Mouse (Mus musculus) cortical plate, adult 2 months (tissue): ENCODE measurements around the gene Lrrc9. TPM values are rescaled to one million over a fixed set of nuclear protein-coding genes. Genes with fewer than 3 reads are reported as not detected.

Experiments used
- H3K27ac ChIP-seq: fragments of 200-500 bp; 2 replicates; pipeline ENCODE4 v1.5.1; 2012; ENCODE audit warnings: low read length, control low read depth, inconsistent platforms; ENCODE audit not compliant: insufficient read depth
- H3K4me1 ChIP-seq: fragments of 200-500 bp; 2 replicates; pipeline ENCODE4 v1.6.1; 2011; ENCODE audit warnings: low read length; ENCODE audit not compliant: control insufficient read depth, insufficient read depth
- H3K4me3 ChIP-seq: fragments of 200-500 bp; 2 replicates; pipeline ENCODE4 v1.5.1; 2011; ENCODE audit warnings: mild to moderate bottlenecking, low read length, control low read depth; ENCODE audit not compliant: insufficient read depth
- CTCF ChIP-seq: fragments of 200-500 bp; IDR thresholded peaks from 2 replicates; pipeline ENCODE4 v1.5.1; 2011; ENCODE audit warnings: mild to moderate bottlenecking, control low read depth, low read length; ENCODE audit not compliant: insufficient read depth; ENCODE audit errors: extremely low read depth
- POLR2A ChIP-seq: fragments of 200-500 bp; IDR thresholded peaks from 2 replicates; pipeline ENCODE4 v1.6.1; 2011; ENCODE audit warnings: mild to moderate bottlenecking, low read length, control low read depth; ENCODE audit not compliant: insufficient read depth; ENCODE audit errors: extremely low read depth
- polyA plus RNA-seq: library from polyadenylated mRNA; depleted of rRNA; stranded (reverse); fragments of >200 nt; gene quantifications from 2 replicates; pipeline ENCODE4 v1.2.3, GENCODE M21; 2012; rRNA removed

Gene Lrrc9
- polyA plus RNA-seq, 1 experiment = 0.79 TPM

DNA sequence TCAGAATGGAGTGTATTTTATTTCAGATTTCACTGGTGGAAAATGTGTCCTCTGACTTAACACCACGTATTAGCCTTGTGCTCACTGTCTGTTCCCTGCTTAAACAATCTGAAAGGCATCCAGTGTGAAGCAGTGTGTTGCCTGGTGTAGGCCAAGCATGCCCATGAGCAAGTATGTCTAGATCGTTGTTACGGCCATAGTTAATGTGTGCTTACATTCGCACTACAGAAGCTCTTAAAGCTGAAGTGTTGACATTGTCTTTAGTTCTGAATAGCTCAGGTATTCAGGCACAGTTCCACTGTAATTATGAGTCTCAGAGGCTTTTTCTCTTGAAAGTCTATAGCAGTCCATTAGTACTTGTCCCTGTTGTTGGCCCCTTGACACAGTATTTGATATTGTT lies 112.7 kb downstream of the Lrrc9 start:
- TF ChIP-seq CTCF (no peak), POLR2A (no peak)
- H3K27ac ChIP-seq = no peak overlapping the region
- H3K4me1 ChIP-seq = no peaks in the 10 kb centered on the region
- no peak overlapping the region for H3K4me3 ChIP-seq

DNA sequence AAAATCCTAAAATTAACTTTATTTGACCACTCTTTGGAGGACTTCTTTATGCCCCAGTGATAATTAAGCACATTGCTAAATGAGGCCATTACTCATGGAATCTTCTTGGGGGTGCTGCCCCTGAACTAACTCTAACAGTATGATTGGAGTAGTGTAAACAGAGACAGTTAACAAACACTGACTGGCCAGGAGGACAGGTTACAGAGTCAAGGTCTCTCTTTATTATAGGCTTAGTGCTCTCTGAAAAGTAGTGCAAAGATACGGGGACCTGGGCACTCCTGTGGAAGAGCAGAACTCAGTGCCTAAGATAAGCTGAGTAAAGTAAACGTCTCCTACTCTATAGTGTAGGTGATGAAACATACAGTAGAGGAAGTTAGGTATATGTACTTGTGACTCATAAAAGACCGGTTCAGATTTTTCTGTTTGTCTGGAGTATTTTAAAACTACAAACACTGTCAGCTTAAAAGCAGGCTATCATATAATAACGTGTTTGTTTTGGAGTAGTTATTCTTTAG lies 122.7 kb downstream of the Lrrc9 start:
- no peaks in the 10 kb centered on the region for H3K4me1 ChIP-seq
- H3K4me3 ChIP-seq = no peak overlapping the region
- H3K27ac ChIP-seq = no peak overlapping the region
- TF ChIP-seq POLR2A (no peak), CTCF (no peak)

Other genes starting within 250 kb of the Lrrc9 start
- 1,289 and 1,308 TPM in 2 replicates for gene Rtn1, start 32.8 kb upstream of the Lrrc9 start, polyA plus RNA-seq
- gene Pcnx4, start 94.5 kb downstream of the Lrrc9 start, polyA plus RNA-seq = 18.0 and 18.4 TPM in 2 replicates
- not detected in 2 replicates for gene Gm4756, start 207.8 kb downstream of the Lrrc9 start, polyA plus RNA-seq
- gene Dhrs7, start 223.0 kb downstream of the Lrrc9 start, polyA plus RNA-seq = 45.8 and 51.7 TPM in 2 replicates